Mouse (Mus musculus): Measurements from ENCODE around the gene Mepe. TPM values are rescaled to one million over a fixed set of nuclear protein-coding genes. Genes with fewer than 3 reads are reported as not detected.

Gene Mepe
- polyA plus RNA-seq (2015; fragmentation: Nextera tagmentation; extraction: Ambion mirVana), result not detected in 2 replicates

GRCm38 (mm10) chr5:104325029-104325428 lies at the start of gene Mepe:
TSS of gene Mepe (plus strand) at chr5:104325329.
- ATAC-seq (ENCODE audit: low FRiP score), result no peak
- Histone ChIP-seq H3K4me2 (no peak within 1 kb of the TSS), H3K9me3 (no peaks in the 10 kb centered on the region), H3K4me1 (replicated peaks) (no peaks in the 10 kb centered on the region), H3K4me3 (no peak within 1 kb of the TSS), H3K9ac (no peak within 1 kb of the TSS), H3K27ac (no peak within 1 kb of the TSS), H3K27me3 (no peaks in the 10 kb centered on the region), H3K36me3 (no peaks in the 10 kb centered on the region)
- WGBS, result 92% methylated on average over 6 of the region's 6 CpGs

DNA sequence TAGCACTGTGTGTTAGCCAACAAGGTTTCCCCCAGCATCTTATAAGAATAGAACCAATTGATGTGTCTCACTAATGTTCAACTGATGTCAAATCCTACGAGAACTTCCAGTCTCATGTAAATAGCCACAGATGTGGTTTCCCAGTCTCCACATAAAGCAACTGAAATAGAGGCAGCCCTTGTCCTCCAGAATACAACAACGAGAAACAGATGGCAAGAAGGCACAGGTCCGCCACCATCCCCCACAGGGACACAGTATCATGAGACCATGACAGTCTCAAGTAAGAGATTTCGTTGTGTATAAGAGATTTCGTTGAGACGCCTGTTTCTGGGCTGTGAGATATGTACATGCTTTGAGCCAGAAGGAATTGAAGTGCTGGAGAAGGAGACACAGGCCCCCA lies 30.9 kb upstream of the Mepe start:
- Histone ChIP-seq H3K4me2 (no peak overlapping the region), H3K27me3 (no peaks in the 10 kb centered on the region), H3K27ac (no peak overlapping the region), H3K4me1 (replicated peaks) (no peaks in the 10 kb centered on the region), H3K9me3 (no peaks in the 10 kb centered on the region), H3K4me3 (no peak overlapping the region), H3K9ac (no peak overlapping the region), H3K36me3 (no peaks in the 10 kb centered on the region)
- no peak for ATAC-seq (ENCODE audit: low FRiP score)
- 76% methylated on average over 6 of the region's 6 CpGs for WGBS

- 55% methylated on average over 6 of the region's 6 CpGs for whole genome bisulfite sequencing
- Histone ChIP-seq H3K36me3 (no peaks in the 10 kb centered on the region), H3K9me3 (no peaks in the 10 kb centered on the region), H3K4me3 (no peak within 1 kb of the TSS), H3K4me1 (replicated peaks) (no peaks in the 10 kb centered on the region), H3K27ac (no peak within 1 kb of the TSS), H3K27me3 (no peaks in the 10 kb centered on the region), H3K4me2 (no peak within 1 kb of the TSS), H3K9ac (no peak within 1 kb of the TSS)
- ATAC-seq (ENCODE audit: low FRiP score), result no peak
Observed at GRCm38 (mm10) chr5:104298994-104299393, 26.1 kb upstream of the Mepe start, which contains the start of gene Ibsp. TSS of gene Ibsp (plus strand) at chr5:104299171.

GRCm38 (mm10) chr5:104314073-104314472 lies 11.1 kb upstream of the Mepe start:
- WGBS, result 88% methylated on average over 1 of the region's 1 CpGs
- Histone ChIP-seq H3K4me3 (no peak overlapping the region), H3K27ac (no peak overlapping the region), H3K4me1 (replicated peaks) (no peaks in the 10 kb centered on the region), H3K9ac (no peak overlapping the region), H3K4me2 (no peak overlapping the region), H3K9me3 (no peaks in the 10 kb centered on the region), H3K27me3 (no peaks in the 10 kb centered on the region), H3K36me3 (no peaks in the 10 kb centered on the region)
- ATAC-seq (ENCODE audit: low FRiP score), result no peak

GRCm38 (mm10) chr5:104326884-104327283 lies 1.8 kb downstream of the Mepe start:
- H3K4me1 ChIP-seq (replicated peaks), result no peaks in the 10 kb centered on the region
- no peaks in the 10 kb centered on the region for H3K27me3 ChIP-seq
- no peak overlapping the region for H3K27ac ChIP-seq
- H3K9me3 ChIP-seq, result no peaks in the 10 kb centered on the region
- WGBS, result 76% methylated on average over 4 of the region's 4 CpGs
- no peak for ATAC-seq (ENCODE audit: low FRiP score)
- no peak overlapping the region for H3K4me2 ChIP-seq
- H3K9ac ChIP-seq, result no peak overlapping the region
- H3K36me3 ChIP-seq, result no peaks in the 10 kb centered on the region
- H3K4me3 ChIP-seq, result no peak overlapping the region

DNA sequence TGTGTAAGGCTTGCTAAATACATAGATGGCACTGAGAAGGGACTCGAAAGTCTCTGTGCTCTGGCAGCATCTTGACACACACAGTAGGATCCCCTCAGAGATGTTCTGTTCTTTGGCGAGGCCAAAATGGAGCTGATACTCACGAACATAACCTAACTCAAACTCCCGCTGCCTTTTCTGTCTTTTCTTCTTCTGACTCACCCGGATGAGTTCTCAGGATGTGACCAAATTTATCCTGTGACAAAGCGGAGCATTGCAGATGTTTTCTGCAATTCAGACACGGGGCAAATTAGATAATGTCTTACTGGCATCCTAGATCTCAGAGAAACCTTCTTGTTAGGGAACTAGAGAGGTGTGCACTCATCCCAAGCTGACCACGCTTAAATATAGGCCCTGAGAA lies 2.3 kb downstream of the Mepe start:
- H3K9me3 ChIP-seq, result no peaks in the 10 kb centered on the region
- WGBS, result 86% methylated on average over 8 of the region's 8 CpGs
- H3K4me3 ChIP-seq, result no peak overlapping the region
- no peak overlapping the region for H3K27ac ChIP-seq
- H3K27me3 ChIP-seq, result no peaks in the 10 kb centered on the region
- no peak overlapping the region for H3K4me2 ChIP-seq
- H3K36me3 ChIP-seq, result no peaks in the 10 kb centered on the region
- H3K4me1 ChIP-seq (replicated peaks), result no peaks in the 10 kb centered on the region
- no peak overlapping the region for H3K9ac ChIP-seq
- no peak for ATAC-seq (ENCODE audit: low FRiP score)

DNA sequence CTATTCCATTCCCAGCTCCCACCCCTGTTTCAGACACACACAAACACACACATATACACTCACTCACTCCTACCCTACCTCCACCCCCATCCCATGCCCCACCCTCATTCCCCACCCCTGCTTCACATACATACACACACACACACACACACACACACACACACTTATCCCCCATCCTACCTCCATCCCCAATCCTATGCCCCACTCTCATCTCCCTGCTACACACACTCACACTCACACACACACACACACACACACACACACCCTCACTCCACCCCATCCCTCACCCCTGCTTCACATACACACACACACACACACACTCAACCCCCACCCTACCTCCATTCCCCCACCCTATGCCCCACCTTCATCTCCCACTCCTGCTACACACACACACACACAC lies 2.7 kb downstream of the Mepe start:
- Histone ChIP-seq H3K9me3 (no peaks in the 10 kb centered on the region), H3K4me1 (replicated peaks) (no peaks in the 10 kb centered on the region), H3K36me3 (no peaks in the 10 kb centered on the region), H3K27me3 (no peaks in the 10 kb centered on the region), H3K9ac (no peak overlapping the region), H3K4me2 (no peak overlapping the region), H3K4me3 (no peak overlapping the region), H3K27ac (no peak overlapping the region)
- no peak; the same call in 1 of the 2 replicates for ATAC-seq (ENCODE audit: low FRiP score)

DNA sequence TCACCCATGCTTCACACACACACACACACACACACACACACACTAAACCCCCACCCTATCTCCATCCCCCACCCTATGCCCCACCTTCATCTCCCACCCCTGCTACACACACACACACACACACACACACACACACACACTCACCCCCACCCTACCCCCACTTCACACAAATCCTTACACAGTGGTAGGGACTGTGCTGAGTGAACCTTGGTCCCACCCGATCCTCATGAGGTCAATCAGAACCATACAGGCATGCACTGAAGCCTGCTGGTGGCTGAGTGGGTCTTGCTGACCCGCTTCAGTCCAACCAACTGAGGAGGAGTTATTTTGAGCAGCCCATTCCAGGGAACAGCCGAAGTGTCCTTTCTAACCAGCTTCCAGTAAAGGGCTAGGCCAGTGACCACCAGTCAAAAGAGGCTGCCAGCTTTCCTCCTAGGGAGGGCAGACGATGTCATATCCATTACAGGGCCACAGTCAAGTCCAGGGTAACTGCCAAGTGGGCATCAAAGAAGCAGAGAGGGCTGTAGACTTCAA lies 3.3 kb downstream of the Mepe start:
- Histone ChIP-seq H3K4me3 (no peak overlapping the region), H3K27me3 (no peaks in the 10 kb centered on the region), H3K4me2 (no peak overlapping the region), H3K36me3 (no peaks in the 10 kb centered on the region), H3K4me1 (replicated peaks) (no peaks in the 10 kb centered on the region; the same call in 1 of the 2 replicates), H3K9me3 (no peaks in the 10 kb centered on the region), H3K9ac (no peak overlapping the region), H3K27ac (no peak overlapping the region)
- no peak; the same call in 1 of the 2 replicates for ATAC-seq (ENCODE audit: low FRiP score)
- WGBS, result 87% methylated on average over 4 of the region's 4 CpGs

DNA sequence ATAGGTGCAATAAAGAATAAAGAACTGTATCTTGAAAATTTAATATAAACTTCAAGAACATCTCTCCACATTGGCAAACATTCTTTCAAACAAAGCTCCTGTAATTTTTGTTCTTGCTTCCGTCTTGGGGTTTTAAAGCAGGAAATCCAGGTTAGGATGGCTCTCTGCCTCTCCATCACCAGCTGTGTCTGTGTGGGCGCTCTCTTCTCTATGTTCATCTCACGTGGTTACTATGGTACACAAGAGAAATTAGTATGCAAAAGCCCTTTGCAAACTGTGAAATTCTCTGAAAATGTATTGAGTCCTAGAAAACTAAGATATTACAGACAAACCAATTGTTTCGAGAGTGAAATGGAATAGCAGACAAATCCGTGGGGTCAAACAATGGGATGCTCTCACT lies 4.3 kb downstream of the Mepe start:
- Histone ChIP-seq H3K4me1 (replicated peaks) (no peaks in the 10 kb centered on the region; the same call in 1 of the 2 replicates), H3K27me3 (no peaks in the 10 kb centered on the region), H3K9me3 (no peaks in the 10 kb centered on the region), H3K4me3 (no peak overlapping the region), H3K9ac (no peak overlapping the region), H3K4me2 (no peak overlapping the region), H3K27ac (no peak overlapping the region), H3K36me3 (no peaks in the 10 kb centered on the region)
- 86% methylated on average over 5 of the region's 5 CpGs for WGBS
- no peak for ATAC-seq (ENCODE audit: low FRiP score)

GRCm38 (mm10) chr5:104330088-104330487 lies 5.0 kb downstream of the Mepe start:
- Histone ChIP-seq H3K27me3 (no peaks in the 10 kb centered on the region), H3K27ac (no peak overlapping the region), H3K9me3 (no peaks in the 10 kb centered on the region), H3K4me1 (replicated peaks) (no peaks in the 10 kb centered on the region; the same call in 1 of the 2 replicates), H3K4me2 (no peak overlapping the region), H3K36me3 (no peaks in the 10 kb centered on the region), H3K9ac (no peak overlapping the region), H3K4me3 (no peak overlapping the region)
- WGBS, result 65% methylated on average over 5 of the region's 5 CpGs
- ATAC-seq (ENCODE audit: low FRiP score), result no peak

GRCm38 (mm10) chr5:104332296-104332695 lies 7.2 kb downstream of the Mepe start:
- 63% methylated on average over 3 of the region's 3 CpGs for WGBS
- no peak overlapping the region for H3K4me3 ChIP-seq

GRCm38 (mm10) chr5:104333231-104333640 lies 8.1 kb downstream of the Mepe start:
- no peaks in the 10 kb centered on the region; the same call in 1 of the 2 replicates for H3K4me1 ChIP-seq (replicated peaks)
- no peak overlapping the region for H3K27ac ChIP-seq
- H3K9me3 ChIP-seq, result no peaks in the 10 kb centered on the region
- peak; percentile 61 for ATAC-seq (ENCODE audit: low FRiP score)
- H3K4me2 ChIP-seq, result no peak overlapping the region
- 46% methylated on average over 7 of the region's 7 CpGs for WGBS
- no peak overlapping the region for H3K9ac ChIP-seq
- H3K4me3 ChIP-seq, result no peak overlapping the region
- no peaks in the 10 kb centered on the region for H3K27me3 ChIP-seq
- no peaks in the 10 kb centered on the region for H3K36me3 ChIP-seq

More at GRCm38 (mm10) chr5:104332296-104332695, 7.2 kb downstream of the Mepe start:
- no peaks in the 10 kb centered on the region for H3K36me3 ChIP-seq
- ATAC-seq (ENCODE audit: low FRiP score), result no peak
- H3K9me3 ChIP-seq, result no peaks in the 10 kb centered on the region
- no peak overlapping the region for H3K27ac ChIP-seq
- no peak overlapping the region for H3K9ac ChIP-seq
- H3K27me3 ChIP-seq, result no peaks in the 10 kb centered on the region
- H3K4me1 ChIP-seq (replicated peaks), result no peaks in the 10 kb centered on the region; the same call in 1 of the 2 replicates
- no peak overlapping the region for H3K4me2 ChIP-seq

GRCm38 (mm10) chr5:104333643-104334042 lies 8.5 kb downstream of the Mepe start:
- no peaks in the 10 kb centered on the region for H3K9me3 ChIP-seq
- H3K36me3 ChIP-seq, result no peaks in the 10 kb centered on the region
- H3K9ac ChIP-seq, result no peak overlapping the region
- no peak overlapping the region for H3K4me2 ChIP-seq
- no peak overlapping the region for H3K27ac ChIP-seq
- peak; percentile 24; the same call in 1 of the 2 replicates for ATAC-seq (ENCODE audit: low FRiP score)
- 75% methylated on average over 6 of the region's 6 CpGs for WGBS
- H3K4me3 ChIP-seq, result no peak overlapping the region
- H3K27me3 ChIP-seq, result no peaks in the 10 kb centered on the region
- H3K4me1 ChIP-seq (replicated peaks), result no peaks in the 10 kb centered on the region; the same call in 1 of the 2 replicates
